Mouse (Mus musculus) T-helper 1 cell (primary cell): Measurements from ENCODE around the gene Farsb.

Experiments
- in situ Hi-C: fragments of 300-600 bp; cut with MboI, MseI; formaldehyde crosslinking; loops from one replicate; pipeline ENCODE4 v1.15.1; 2025; ENCODE audit warnings: high pct_unique_total_duplicates

Gene Farsb

DNA sequence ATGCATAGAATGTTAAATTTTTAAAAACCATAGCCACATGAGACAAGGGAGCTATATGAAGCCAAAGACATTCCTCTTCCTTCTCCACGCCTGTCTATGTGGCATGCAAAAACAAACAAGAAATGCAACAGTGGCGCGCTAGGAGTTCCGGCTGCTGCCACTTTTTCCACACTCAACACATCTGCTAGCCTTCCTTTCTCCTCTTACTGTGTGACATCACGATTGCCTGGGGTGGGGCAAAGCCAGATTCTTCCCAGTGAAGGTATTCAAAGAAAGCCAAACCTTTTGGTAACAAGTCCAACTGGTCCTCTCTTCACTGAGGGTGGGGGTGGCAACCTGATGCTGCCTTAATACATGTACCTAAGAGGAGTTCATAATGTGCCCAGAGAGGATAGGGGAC is 66.9 kb downstream of the Farsb start:
- in situ Hi-C loops, result no loop called here

DNA sequence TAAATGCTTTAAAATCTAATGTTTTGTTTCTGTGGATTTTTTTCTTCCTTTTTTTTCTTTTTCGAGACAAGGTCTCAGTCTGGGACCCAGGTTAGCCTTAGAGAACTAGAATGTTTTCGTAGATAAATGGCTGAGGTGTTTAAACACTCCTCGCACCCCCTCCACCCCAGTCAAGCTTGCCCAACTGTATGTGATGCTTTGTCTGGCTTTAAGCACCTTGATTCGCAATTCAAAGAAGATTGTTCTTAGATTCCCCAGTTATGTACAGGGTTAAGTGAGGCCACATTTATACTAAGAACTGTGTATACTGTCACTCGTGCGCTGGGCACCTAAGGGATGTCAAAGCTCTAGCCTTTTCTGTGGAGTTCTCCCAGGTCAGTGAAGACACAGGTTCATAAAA is 68.4 kb downstream of the Farsb start:
- in situ Hi-C loops, result no loop called here

DNA sequence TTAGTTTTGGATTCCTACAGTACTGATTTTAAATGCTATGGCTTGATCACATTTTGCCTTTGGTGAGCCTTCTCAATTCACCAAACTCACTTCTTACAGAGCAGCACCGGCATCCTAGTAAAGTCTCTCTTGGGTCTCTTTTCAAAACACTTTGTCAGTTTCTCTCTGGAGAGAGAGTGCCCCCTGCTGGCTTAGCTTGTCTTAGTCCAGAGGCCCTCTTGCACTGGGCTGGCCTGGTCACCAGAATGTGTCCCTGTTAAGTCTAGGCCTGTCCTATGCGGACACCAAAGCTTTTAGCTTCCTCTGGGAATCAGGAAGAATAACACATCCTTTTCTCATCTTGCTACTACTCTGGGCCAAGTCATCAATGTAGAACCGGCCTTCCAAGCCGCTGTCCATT is 69.1 kb downstream of the Farsb start:
- in situ Hi-C loops, result loop anchor here (10.0 kb wide), 1 partner anchor 435 kb away; no protein-coding TSS in a partner anchor

DNA sequence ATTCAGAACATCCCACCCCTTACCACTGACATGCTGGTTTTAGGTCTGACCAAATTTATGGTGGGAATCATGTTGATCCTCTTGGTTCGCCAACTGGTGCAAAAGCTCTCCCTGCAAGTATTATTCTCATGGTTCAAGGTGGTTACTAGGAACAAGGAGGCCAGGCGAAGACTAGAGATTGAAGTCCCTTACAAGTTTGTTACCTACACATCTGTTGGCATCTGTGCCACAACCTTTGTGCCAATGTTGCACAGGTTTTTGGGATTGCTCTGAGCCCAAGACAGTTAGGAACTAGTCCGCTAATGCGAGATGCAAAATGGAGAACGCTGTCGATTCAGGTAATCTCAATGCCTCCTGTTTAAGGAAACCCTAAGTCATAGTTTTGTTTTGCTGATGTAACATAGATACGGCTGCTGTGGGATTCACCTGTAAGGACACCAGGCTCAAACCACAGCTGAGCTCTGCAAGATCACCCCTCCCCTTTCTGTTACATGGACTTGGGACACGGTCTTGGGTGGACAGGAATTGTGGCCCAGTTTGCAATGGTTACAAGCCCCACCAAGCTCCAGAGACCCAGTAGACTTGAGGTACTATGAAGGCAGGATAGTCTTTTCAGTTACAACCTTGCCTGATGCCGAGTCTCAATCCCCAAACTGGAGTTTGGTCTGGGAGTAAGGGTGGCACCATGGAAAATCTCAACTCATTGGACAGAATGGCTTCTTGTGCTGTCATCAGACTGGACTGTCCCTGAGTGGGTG is 71.4 kb downstream of the Farsb start:
- in situ Hi-C loops, result loop anchor here (10.0 kb wide), 1 partner anchor 433 kb away; no protein-coding TSS in a partner anchor

DNA sequence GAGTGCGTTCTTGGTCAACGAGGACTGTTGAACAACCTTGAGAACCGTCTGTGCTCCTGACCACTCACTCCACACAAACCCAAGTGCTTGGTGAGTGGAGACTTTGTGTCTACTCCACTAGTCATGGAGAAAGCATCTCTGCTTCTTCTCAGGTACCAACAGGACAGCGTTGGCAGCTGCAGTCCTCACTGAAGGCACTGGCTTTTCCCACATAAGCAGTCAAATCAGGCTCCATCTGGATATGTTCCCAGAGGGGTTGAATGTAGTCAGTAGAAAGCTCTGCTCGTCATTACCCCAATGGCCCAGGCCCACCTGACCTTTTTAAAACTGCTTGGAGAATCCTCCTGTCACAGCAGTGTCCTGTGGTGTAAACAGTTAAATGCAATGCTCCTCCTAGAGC is 74.3 kb downstream of the Farsb start:
- in situ Hi-C loops, result loop anchor here (10.0 kb wide), 1 partner anchor 430 kb away; no protein-coding TSS in a partner anchor

DNA sequence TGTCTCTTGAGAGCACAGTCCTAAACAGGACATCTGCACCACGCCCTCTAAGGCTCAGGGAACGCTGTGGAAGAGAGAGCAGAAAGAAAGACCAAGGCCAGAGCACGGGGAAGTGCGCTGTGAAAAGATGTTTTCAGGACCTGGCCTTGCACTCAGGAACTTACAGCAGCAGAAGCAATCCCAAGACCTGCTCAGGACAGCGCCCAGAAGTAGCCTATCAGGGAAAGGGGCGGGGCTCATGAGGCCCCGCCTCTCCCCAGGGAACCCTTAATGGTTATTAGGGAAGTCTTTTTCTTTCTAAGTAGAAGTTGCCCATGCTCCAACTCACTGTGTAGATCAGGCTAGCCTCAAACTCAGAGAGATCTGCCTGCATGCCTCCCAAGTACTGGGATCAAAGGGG is 76.0 kb downstream of the Farsb start:
- in situ Hi-C loops, result loop anchor here (10.0 kb wide), 1 partner anchor 428 kb away; no protein-coding TSS in a partner anchor

DNA sequence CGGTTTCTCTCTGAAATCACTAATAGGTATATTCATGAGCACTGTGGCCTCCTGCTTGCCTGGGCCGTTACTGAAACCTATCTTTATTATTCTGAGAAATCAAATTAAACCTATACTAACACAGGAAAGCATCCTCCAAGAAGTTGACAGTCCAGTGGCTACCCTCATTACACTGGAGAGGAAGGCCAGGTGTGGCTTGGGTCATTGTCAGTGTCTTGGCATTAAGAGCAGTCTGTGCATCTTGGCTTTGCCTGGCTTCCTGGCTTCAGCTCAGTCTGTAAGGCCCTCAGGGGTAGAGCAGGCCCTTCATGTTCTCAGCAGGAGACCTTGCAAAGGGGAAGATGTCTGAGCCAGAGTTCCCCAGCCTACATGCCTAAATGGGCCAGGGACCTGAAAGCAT is 79.3 kb downstream of the Farsb start:
- in situ Hi-C loops, result loop anchor here (10.0 kb wide), 1 partner anchor 1045 kb away; no protein-coding TSS in a partner anchor

DNA sequence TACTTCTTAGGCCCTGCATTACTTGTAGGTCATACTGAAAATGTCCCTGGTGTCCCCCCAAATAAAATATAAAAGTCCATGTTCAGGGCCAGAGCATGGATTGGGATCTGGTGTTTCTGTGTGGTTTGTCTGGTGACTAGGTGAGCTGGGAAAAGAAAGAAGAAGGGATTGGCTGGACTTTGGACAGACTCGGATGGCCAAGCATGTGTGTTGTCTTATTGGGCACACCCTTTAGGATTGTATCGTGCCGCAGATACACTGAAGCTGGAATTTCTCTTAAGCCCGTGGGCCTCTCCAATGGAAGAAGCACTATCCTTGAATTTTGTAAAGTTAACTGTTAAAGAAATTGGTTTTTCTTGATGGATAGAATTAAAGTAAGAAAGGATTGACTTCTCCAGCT is 87.3 kb downstream of the Farsb start:
- in situ Hi-C loops, result loop anchor here (10.0 kb wide), 1 partner anchor 1053 kb away; no protein-coding TSS in a partner anchor

DNA sequence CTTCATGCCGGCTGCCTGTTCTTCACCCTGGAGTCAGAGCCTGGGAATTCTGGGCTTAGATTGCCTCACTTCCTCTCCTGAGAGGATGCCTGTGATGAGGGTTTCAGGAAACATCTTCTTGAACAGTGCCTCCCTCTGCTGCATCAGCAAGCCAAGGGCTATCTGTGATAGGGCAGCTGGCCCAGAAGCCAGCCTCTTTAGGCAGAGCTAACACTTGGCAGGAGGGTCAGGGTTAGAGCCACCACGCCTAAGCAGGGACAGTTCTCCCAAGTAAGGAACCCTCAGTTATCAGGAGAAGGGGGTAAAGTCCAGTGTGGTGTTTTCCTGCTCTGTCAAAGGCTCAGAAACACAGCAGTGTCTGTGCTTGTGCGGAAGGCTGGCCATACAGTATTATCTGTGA is 88.9 kb downstream of the Farsb start:
- in situ Hi-C loops, result loop anchor here (10.0 kb wide), 1 partner anchor 1055 kb away; no protein-coding TSS in a partner anchor

DNA sequence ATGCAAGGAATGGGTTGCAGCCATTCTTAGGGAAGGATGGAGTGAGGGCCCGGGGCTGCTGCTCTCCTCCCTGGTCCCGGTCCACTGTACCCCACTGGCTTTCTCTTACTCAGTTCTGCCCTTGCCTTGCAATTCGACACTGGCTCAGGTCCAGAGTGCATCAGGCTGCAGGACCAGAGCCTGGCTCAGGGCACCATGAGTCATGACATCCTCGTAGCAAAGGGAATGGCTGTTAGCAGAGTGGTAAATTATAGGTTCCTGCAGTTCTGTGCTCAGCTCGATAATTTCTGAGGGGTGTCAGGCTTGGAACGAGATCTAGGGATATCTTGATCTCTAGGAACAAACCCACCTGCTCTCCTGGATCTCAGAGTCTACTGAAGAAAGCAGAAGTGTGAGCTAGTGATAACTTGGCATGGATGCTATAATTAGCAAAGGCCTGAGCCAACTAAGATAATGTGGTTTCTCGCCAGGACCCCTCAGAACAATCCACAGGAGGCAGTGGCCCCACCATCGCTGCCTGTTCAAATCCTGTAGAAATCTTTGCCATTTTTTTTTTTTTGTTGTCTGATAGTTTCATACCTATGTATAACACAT is 92.3 kb downstream of the Farsb start:
- in situ Hi-C loops, result no loop called here

DNA sequence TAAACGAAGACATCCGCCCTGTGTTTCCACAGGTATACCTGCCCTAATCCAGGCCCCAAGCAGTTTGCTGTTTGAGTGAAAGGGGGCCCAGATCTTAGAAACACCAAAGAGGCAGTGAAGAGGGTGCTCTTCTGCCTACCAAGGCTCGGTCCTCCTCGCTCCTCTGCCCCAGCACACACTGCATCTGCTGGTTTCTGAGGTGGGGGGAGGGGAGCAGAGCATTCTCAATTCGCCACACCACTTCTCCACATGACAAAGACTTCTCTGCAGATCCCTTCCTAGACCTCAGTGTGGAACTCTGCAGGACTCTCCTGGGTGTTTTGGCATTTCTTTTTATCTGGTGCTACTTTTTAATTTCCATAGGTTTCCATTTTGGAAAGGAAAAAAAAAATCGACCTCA is 93.0 kb downstream of the Farsb start:
- in situ Hi-C loops, result no loop called here

DNA sequence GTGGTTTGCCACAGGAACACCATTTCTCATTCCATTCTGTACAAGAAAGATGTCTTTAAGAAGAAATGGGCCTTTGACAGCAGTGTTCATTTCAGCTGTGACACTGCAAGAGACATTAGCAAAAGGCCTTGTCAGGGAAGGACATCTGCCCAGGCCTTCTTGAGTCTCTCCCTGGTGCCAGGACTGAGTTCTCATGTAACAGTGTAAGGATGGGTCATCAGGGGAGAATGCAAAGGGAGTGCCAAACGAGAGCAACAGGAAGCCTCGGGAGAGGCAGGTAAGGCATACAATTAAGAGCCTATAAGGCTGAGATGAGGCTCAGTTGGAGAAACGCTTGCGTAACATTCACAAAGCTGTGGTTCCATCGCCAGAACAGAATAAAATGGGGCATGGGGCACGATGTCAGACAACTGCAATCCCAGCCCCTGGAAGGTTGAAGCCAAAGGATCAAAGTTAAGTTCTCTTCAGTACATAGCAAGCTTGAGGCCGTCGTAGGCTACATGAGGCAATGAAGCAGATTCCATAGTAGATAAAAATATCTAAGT is 93.4 kb downstream of the Farsb start:
- in situ Hi-C loops, result no loop called here

DNA sequence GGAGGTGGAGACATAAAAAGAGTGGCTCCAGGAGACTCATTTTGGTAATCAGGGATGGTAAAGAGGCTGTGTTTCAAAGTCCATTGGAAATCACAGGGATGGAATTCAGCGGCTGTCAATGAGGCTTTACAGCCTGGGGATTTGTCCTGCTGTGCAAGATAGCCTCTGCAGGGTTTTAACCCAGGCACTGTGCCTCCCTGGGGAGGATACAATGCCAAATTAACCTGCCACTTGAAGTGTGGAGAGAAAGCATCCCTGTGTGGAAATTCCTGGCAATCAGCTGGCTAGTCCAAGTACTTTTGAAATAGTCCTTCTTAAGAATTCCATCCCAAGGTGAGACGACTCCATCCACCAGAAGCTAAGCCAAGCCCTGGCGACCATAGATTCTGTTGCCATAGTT is 99.8 kb downstream of the Farsb start:
- in situ Hi-C loops, result no loop called here

DNA sequence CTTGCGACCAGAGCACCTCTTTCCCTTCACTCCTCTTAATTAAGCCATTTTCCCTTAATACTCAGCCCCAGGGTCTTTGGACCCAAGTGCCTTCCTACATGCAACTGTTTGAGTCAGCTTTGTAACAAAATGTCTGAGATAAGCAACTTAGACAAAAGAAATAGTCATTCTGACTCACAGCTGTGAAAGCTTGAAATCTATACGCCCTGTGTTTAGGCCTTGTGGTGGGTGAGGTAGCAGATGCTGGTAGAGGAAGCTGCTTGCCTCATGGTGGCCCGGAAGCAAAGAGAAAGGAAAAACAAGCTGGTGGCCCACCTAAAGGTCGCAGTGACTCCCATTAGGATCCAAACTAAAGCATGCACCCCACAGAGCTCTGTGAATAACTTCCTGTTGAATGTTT is 100.8 kb downstream of the Farsb start:
- in situ Hi-C loops, result no loop called here

DNA sequence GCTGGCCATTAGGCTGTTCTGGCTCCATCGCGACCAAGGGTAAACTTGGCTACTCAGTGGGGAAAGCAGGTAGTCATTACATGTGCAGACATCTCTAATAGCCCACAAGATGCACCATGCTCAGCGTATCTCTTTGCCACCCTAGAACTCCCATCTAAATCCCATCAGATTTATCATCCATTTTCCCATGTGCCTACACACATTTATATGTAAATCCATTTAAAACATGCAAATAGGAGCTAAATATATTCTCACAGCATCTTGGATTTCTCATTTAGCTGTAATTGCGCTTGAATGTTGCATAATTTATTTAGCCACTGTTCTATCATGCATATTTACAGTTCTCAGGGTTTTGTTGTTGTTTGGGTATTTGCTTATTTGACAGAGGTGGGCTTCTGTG is 107.7 kb downstream of the Farsb start:
- in situ Hi-C loops, result no loop called here

DNA sequence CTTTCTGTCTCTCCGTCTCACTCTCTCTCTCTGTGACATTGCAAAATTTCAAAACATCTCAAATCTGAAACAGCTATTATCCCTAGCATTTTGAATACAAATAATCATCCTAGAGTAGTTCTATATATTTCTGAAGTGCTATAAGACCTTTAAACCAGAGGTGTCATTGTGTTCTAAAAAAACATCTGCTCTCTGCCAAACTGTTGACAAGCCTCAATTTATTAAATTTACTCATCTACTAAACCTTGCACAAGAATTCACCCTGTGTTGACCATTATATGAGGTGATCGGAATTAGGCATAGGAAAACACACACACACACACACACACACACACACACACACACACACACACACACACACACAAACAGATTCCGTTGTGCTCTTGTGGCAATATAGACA is 113.6 kb downstream of the Farsb start:
- in situ Hi-C loops, result no loop called here

DNA sequence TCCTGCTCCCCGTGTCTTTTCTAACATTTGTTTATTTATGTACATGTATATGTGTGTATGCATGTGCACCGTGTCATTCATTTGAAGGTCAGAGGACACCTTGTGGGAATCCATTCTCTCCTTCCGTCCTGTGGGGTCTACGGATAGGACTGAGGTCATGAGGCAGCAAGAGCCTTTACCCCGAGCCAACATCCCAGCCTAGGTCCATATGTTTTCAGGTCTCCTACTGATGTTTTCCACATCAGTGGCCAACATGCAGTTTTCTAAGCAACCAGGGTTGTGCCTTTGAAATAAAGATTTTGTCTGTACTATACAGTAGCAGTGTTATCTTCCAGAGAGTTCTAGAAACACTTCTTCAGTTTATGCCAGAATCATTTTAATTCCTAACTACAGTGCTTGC is 114.9 kb downstream of the Farsb start:
- in situ Hi-C loops, result no loop called here

DNA sequence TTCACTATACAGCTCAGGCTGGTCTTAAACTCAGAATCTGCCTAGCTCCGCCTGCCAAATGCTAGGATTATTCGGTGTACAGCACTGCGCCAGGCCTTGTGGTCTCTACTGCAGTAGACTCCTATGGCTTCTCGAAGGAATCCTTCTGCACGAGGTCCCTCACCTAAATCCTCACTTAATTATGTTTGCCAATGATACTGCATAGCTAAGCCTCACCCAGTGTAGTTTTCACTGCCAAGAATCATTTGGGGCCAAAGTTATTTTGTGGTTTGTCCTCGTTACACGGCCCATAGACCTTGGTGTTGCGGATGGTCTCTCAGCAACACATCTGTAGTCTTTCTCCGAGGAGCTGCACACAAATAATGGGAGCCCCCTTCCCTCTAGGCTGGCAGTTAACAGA is 116.4 kb downstream of the Farsb start:
- in situ Hi-C loops, result no loop called here

DNA sequence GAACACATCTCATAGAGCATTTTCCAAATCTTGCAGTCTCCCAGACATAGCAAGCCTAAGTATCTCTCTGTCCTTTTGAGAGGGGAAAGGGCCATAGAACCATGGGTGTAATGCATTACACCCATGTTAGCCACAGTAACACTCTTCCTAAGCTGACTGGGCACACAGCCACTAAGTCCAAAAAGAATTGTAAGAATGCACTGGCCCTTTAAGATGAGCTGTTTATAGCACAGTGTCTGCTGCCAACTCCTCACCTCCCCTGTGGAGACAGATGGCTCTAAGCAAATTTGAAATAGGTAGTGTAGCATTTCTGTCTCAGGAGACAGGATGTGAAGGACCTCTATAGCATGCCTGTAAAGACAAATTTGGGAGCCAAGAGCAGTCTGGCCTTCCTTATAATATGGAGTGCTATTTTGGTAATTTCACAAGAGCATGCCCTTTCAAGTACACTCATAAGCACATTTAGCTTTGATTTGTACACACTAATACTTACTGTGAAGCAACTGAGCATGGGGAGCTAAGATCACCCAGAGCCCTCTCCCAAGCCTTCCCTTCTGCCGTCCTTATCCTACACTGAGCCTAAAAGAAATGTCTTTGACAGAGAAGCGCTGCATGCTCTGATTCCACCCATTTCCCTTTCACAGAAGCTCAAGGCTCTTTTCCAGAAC is 117.0 kb downstream of the Farsb start:
- in situ Hi-C loops, result no loop called here

DNA sequence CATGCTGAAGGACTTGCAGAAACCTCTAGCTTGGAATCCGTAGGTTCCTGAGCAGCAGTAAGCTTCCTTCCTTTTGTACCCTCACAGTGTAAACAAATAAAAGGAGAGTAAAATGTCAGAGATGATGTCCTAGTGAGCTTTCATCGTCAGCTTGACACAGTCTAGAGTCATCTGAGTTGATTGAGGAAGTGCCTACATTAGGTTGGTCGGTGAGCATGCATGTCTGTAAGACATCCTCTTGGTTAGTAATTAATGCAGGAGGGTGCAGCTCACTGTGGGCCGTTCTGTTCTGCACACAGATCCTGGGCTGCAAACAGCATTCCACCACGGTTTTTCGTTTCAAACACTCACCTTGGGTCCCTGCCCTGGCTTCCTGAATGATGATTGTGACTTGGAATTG is 118.6 kb downstream of the Farsb start:
- in situ Hi-C loops, result no loop called here
